Mouse (Mus musculus) testis, adult 2 months (tissue): ENCODE results near the gene Lat2. TPM values are rescaled to one million over a fixed set of nuclear protein-coding genes. Genes with fewer than 3 reads are reported as not detected.

Source experiments
- H3K27ac ChIP-seq: fragments of 200-500 bp; 2 replicates; pipeline ENCODE4 v1.5.1; 2012; ENCODE audit warnings: low read depth, low read length; ENCODE audit not compliant: control insufficient read depth, insufficient read depth
- H3K27me3 ChIP-seq: fragments of 200-500 bp; 2 replicates; pipeline ENCODE4 v1.6.1; 2012; ENCODE audit warnings: mild to moderate bottlenecking, low read length, moderate library complexity; ENCODE audit not compliant: control insufficient read depth, insufficient read depth
- H3K36me3 ChIP-seq: fragments of 200-500 bp; 2 replicates; pipeline ENCODE4 v1.6.1; 2012; ENCODE audit warnings: mild to moderate bottlenecking, low read length; ENCODE audit not compliant: control insufficient read depth, insufficient read depth
- H3K4me1 ChIP-seq: fragments of 200-500 bp; 2 replicates; pipeline ENCODE4 v1.6.1; 2012; ENCODE audit warnings: low read length; ENCODE audit not compliant: control insufficient read depth, insufficient read depth
- H3K4me3 ChIP-seq: fragments of 200-500 bp; 2 replicates; pipeline ENCODE4 v1.5.1; 2012; ENCODE audit warnings: low read depth, mild to moderate bottlenecking, low read length, moderate library complexity, mixed read lengths; ENCODE audit not compliant: control insufficient read depth
- CTCF ChIP-seq: fragments of 200-500 bp; IDR thresholded peaks from 2 replicates; pipeline ENCODE4 v1.5.1; 2012; ENCODE audit warnings: low read depth, mild to moderate bottlenecking, inconsistent platforms, low read length, moderate library complexity; ENCODE audit not compliant: control insufficient read depth, insufficient read depth, insufficient replicate concordance
- POLR2A ChIP-seq: fragments of 200-500 bp; IDR thresholded peaks from 2 replicates; pipeline ENCODE4 v1.6.1; 2012; ENCODE audit warnings: low read depth, mild to moderate bottlenecking, inconsistent platforms, low read length, moderate library complexity; ENCODE audit not compliant: control insufficient read depth
- polyA plus RNA-seq: library from polyadenylated mRNA; depleted of rRNA; stranded (reverse); fragments of >200 nt; gene quantifications from 2 replicates; pipeline ENCODE4 v1.2.3, GENCODE M21; 2012

The Lat2 gene
- polyA plus RNA-seq, 1 experiment: 8.3 TPM

GRCm38 (mm10) chr5:134597711-134598110 is 17.1 kb downstream of the Lat2 start:
- H3K4me1 ChIP-seq: no peaks in the 10 kb centered on the region
- H3K36me3 ChIP-seq: no peaks in the 10 kb centered on the region
- H3K27me3 ChIP-seq: no peaks in the 10 kb centered on the region
- TF ChIP-seq CTCF (no peak), POLR2A (no peak)
- H3K27ac ChIP-seq: no peak overlapping the region
- no peak overlapping the region for H3K4me3 ChIP-seq

GRCm38 (mm10) chr5:134593093-134593492 is 21.7 kb downstream of the Lat2 start:
- TF ChIP-seq CTCF (no peak), POLR2A (no peak)
- no peaks in the 10 kb centered on the region for H3K27me3 ChIP-seq
- no peaks in the 10 kb centered on the region; the same call in 1 of the 2 replicates for H3K4me1 ChIP-seq
- no peak overlapping the region for H3K4me3 ChIP-seq
- H3K36me3 ChIP-seq: no peaks in the 10 kb centered on the region
- H3K27ac ChIP-seq: no peak overlapping the region

- TF ChIP-seq CTCF: no peak
- no peak for TF ChIP-seq POLR2A
- no peaks in the 10 kb centered on the region; the same call in 1 of the 2 replicates for H3K4me1 ChIP-seq
- H3K36me3 ChIP-seq: no peaks in the 10 kb centered on the region
- H3K27me3 ChIP-seq: no peaks in the 10 kb centered on the region
- H3K27ac ChIP-seq: peak overlapping the region; percentile 39; the same call in 1 of the 2 replicates
- H3K4me3 ChIP-seq: no peak overlapping the region; the same call in 1 of the 2 replicates
Measured at GRCm38 (mm10) chr5:134592026-134592581, 22.7 kb downstream of the Lat2 start.

- Histone ChIP-seq H3K27me3 (no peaks in the 10 kb centered on the region), H3K4me3 (no peak overlapping the region), H3K4me1 (no peaks in the 10 kb centered on the region; the same call in 1 of the 2 replicates), H3K36me3 (no peaks in the 10 kb centered on the region), H3K27ac (no peak overlapping the region)
- no peak for TF ChIP-seq POLR2A
- TF ChIP-seq CTCF: no peak
Measured at GRCm38 (mm10) chr5:134589900-134590299, 24.9 kb downstream of the Lat2 start.

GRCm38 (mm10) chr5:134584798-134585197 is 30.0 kb downstream of the Lat2 start:
- H3K4me3 ChIP-seq: no peak overlapping the region
- TF ChIP-seq POLR2A (no peak), CTCF (no peak)
- no peak overlapping the region for H3K27ac ChIP-seq
- no peaks in the 10 kb centered on the region for H3K36me3 ChIP-seq
- H3K4me1 ChIP-seq: no peaks in the 10 kb centered on the region; the same call in 1 of the 2 replicates
- no peaks in the 10 kb centered on the region for H3K27me3 ChIP-seq

- no peak overlapping the region for H3K27ac ChIP-seq
- H3K36me3 ChIP-seq: no peaks in the 10 kb centered on the region
- TF ChIP-seq CTCF (no peak), POLR2A (no peak)
- peak overlapping the region; percentile 47 for H3K4me3 ChIP-seq
- no peaks in the 10 kb centered on the region; the same call in 1 of the 2 replicates for H3K4me1 ChIP-seq
- no peaks in the 10 kb centered on the region for H3K27me3 ChIP-seq
Measured at GRCm38 (mm10) chr5:134583884-134584213, 31.0 kb downstream of the Lat2 start.

GRCm38 (mm10) chr5:134583006-134583883 is 31.6 kb downstream of the Lat2 start:
- Histone ChIP-seq H3K27me3 (no peaks in the 10 kb centered on the region), H3K27ac (peak overlapping the region; percentile 83; the same call in 1 of the 2 replicates), H3K4me1 (no peaks in the 10 kb centered on the region; the same call in 1 of the 2 replicates), H3K36me3 (no peaks in the 10 kb centered on the region), H3K4me3 (peak overlapping the region; percentile 97)
- no peak for TF ChIP-seq POLR2A
- TF ChIP-seq CTCF: no peak
